Mouse (Mus musculus) right cerebral cortex, postnatal 4 days (tissue): Measurements from ENCODE around the gene Gadd45b.

ENCODE experiments used
- DNase-seq: peaks from one replicate; pipeline ENCODE4 v3.0.0-alpha.2; 2022

Gene Gadd45b

GRCm38 (mm10) chr10:80958979-80959637 lies 29.2 kb downstream of the Gadd45b start:
- no peak for DNase-seq

- DNase-seq = peak; percentile 26
Measured at GRCm38 (mm10) chr10:80960551-80961508, 31.0 kb downstream of the Gadd45b start.

GRCm38 (mm10) chr10:80962051-80962472 lies 32.2 kb downstream of the Gadd45b start:
- no peak for DNase-seq

GRCm38 (mm10) chr10:80962585-80962984 lies 32.7 kb downstream of the Gadd45b start:
- DNase-seq = no peak

- DNase-seq = no peak
Measured at GRCm38 (mm10) chr10:80963031-80963975, 33.4 kb downstream of the Gadd45b start.

- no peak for DNase-seq
Measured at GRCm38 (mm10) chr10:80966296-80966695, 36.4 kb downstream of the Gadd45b start.

GRCm38 (mm10) chr10:80967101-80967656 lies 37.3 kb downstream of the Gadd45b start:
- DNase-seq = no peak

GRCm38 (mm10) chr10:80968106-80968505 lies 38.2 kb downstream of the Gadd45b start:
- DNase-seq = no peak

- no peak for DNase-seq
Measured at GRCm38 (mm10) chr10:80969298-80969697, 39.4 kb downstream of the Gadd45b start.

- no peak for DNase-seq
Measured at GRCm38 (mm10) chr10:80970159-80970558, 40.3 kb downstream of the Gadd45b start.

GRCm38 (mm10) chr10:80971533-80971932 lies 41.7 kb downstream of the Gadd45b start:
- DNase-seq = no peak

- peak; percentile 41 for DNase-seq
Measured at GRCm38 (mm10) chr10:80972071-80972987, 42.5 kb downstream of the Gadd45b start.

GRCm38 (mm10) chr10:80973722-80974121 lies 43.8 kb downstream of the Gadd45b start:
- no peak for DNase-seq

- no peak for DNase-seq
Measured at GRCm38 (mm10) chr10:80975478-80975877, 45.6 kb downstream of the Gadd45b start.

GRCm38 (mm10) chr10:80981564-80982112 lies 51.8 kb downstream of the Gadd45b start:
- no peak for DNase-seq
